Mouse (Mus musculus): ENCODE measurements around the gene Epas1. TPM values are rescaled to one million over a fixed set of nuclear protein-coding genes. Genes with fewer than 3 reads are reported as not detected.

Gene Epas1
- total RNA-seq, 2 experiments from 2014 or later, result 112 to 123 TPM

DNA sequence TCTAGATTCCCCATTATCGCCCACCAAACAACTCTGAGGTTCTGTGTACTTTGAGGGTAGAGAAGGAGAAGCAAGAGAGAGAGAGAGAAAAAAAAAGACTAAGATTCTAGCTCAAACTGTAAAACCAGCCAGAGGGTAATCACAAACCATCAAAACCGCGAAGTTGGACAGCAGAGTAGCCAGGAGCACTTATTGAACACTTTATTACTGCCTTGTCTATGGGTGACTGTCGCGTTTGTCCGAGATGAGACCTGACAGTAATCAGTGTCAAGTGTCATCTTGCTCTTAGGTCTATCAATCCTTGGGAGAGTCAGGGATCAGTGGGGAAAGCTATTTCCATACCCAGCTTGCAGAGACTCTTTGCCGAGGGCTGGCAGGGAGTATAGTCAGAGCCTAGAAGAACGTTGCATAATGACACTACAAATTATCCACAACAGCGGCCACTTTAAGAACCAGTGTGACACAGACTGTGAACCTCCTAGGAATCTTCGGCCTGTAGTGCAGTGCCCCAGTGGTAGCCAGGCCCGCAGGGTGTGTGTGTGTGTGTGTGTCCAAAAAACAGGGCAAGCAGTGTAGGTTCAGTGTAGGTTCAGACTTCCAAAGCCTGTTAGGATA lies 2.2 kb downstream of the Epas1 start:
- DNase-seq, result no peak

DNA sequence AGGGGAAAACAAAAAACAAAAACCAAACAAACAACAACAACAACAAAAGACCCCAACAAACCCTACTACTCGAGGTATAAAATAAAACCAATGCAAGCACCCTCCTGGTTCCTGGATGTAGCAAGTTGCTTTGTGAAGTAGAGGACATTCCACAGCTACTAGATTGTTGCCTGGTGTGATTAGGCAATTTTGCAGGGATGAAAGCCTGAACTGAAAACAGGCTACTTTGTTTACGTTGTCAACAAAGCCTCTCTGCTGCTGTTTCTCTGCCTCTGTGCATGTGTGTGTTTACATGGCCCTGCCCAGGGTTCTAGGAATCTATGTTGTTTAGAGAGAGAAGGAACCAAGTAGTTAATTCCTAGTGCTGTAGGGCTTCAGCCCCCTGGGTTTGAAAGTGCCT lies 4.1 kb downstream of the Epas1 start:
- DNase-seq, result no peak

GRCm38 (mm10) chr17:86761859-86762258 lies 8.4 kb downstream of the Epas1 start:
- DNase-seq, result no peak

GRCm38 (mm10) chr17:86762479-86763242 lies 9.2 kb downstream of the Epas1 start:
- DNase-seq, result peak; percentile 54

DNA sequence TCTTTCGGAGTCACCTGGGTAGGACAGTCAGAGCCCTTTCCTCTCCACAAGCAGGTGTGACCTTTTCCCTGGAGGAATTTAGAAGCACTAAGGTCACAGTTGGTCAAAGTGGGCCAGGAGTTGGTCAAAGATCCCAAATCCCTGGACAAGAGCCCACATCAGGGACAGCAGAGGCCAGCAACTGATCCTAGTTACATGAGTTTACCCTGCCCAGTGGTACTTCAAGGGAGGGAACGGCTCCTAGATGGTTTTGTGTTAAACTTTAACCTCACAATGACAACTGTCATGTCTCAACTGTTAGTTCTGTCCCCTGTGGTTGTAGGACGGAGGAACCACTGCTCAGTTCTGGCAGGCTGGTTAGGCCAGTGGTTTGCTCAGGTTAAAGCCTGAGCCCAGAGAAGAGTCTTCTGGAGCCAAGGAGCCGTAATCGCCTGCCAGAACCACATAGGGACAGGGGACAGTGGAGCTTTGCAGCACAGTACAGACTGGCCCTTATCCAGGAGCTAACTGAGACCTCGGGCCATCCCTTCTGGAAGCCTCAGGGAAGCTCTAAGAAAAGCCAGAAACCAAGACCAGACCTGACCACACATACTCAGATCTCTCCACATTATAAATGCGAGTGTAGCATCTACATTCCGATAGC lies 12.4 kb downstream of the Epas1 start:
- DNase-seq, result no peak

- no peak for DNase-seq
Observed at GRCm38 (mm10) chr17:86766412-86766811, 12.9 kb downstream of the Epas1 start.

GRCm38 (mm10) chr17:86768596-86768995 lies 15.1 kb downstream of the Epas1 start:
- no peak for DNase-seq

GRCm38 (mm10) chr17:86769330-86770211 lies 16.1 kb downstream of the Epas1 start:
- DNase-seq, result peak; percentile 76

- DNase-seq, result no peak
Observed at GRCm38 (mm10) chr17:86770848-86771247, 17.3 kb downstream of the Epas1 start.

GRCm38 (mm10) chr17:86772035-86772434 lies 18.5 kb downstream of the Epas1 start:
- no peak for DNase-seq

GRCm38 (mm10) chr17:86772929-86773588 lies 19.6 kb downstream of the Epas1 start:
- DNase-seq, result no peak

DNA sequence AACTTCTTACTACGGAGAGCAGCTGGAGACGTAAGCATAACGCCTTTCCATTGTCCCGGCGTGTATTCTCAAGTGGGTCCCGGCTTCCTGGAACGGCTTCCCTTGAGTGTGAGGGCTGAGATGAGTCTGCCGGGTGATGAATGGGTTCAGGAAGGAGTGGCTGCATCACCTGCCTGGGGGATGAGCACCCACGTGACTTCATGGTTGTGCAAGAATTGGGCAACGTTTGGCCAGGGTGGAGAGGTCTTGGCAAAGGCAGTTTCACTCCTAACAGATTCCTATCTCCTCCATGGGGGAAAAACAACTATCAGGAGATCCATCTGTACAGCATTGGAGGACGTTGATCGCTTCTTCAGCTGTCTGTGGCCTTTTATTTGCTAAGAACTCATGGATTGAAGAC lies 23.0 kb downstream of the Epas1 start:
- no peak for DNase-seq

- DNase-seq, result no peak
Observed at GRCm38 (mm10) chr17:86778147-86778546, 24.6 kb downstream of the Epas1 start.

DNA sequence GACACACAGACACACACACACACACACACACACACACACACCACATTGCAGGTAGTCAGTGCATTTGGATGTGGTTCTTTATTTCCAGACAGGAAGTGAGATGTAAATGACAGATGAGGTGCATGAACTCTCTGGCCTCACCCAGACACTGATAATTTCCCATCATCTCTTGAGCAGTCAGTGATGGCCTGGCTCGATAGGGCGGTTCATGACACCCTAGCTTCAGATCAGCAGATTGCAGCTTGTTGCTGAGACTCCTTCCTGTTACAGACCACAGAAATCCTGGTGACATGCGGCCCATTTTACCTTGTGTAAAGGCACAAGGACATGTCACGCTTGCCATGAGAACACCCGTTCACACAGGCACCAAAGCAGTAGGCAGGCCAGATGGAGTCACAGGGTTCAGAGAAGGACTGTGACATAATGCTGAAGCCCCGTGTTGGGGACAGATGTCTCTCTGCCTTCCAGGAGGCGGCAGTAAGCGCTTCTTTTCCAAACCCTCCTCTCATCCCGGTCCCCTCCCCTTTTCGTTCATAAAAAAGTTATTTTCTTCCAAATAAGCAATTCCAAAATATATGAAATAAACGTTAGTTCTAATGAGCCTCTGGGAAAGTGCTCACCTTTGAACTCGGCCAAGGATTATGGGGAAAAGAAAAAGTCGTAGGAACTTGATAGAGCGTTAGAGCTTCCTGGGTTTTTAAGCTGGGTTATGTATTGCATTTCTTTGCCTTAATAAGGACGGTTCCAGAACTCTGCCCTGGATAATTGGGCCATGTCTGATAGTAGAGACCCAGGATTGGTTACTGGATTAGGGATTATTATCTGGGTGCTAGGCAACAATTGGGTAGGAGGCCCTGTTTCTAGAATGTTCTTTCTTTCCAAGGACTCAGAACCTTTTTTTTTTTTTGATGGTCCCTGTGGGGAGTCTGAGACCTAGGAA lies 26.0 kb downstream of the Epas1 start:
- no peak for DNase-seq

DNA sequence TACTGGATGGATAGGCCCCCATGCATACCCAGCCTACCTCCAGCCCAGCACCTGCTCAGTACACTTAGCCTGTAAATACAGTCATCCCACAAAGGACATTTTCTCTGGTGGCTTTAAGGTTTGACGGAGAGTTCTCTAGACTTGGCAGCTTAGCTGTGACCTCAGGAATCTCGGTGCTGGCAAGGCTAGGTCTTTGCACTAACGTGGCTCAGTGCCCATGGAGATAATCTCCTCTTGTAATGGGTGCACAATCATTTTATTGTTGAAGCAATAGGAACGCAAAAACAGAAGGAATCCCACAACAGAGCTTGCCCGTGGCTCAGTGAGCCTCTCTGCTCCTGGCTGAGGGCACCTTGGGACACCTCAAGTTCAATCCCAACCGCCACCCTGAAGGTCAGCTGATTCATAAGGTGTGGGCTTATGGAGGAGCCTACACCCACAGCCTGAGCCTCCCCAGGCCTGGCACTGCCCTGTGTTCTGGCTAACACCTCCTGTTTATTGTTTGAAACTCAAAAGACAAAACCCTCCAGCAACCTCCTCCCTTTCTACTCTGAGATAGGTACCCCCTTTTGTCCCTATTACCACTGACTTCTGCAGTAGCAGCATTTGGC lies 27.3 kb downstream of the Epas1 start:
- peak; percentile 47 for DNase-seq

- DNase-seq, result peak; percentile 71
Observed at GRCm38 (mm10) chr17:86781755-86782400, 28.4 kb downstream of the Epas1 start.

DNA sequence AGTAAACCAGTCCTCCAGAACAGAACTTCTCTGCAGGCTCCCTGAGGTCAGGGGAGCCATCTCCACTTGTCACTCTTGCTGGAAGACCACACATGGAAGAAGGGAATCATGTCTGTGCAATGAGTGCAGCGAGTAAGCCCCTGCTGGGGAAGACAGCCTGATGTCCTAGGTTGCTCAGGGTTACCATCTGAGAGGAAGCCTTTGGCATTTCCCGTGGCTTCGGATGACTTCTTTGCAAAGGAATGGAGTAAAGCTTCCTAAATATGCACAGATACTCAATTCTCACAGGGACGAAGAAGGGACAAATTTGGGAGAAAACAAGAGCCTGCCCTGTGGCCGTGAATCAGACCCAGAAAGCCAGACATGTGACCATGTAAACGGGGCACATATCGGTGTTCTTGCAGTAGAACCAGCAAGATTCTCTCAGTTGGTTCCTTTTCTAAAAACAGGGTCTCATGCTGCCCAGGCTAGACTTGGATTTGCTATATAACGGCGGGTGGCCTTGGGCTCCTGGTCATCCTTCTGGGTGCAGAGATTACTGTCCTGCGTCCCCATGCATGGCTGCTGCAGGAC lies 31.0 kb downstream of the Epas1 start:
- DNase-seq, result no peak

- no peak for DNase-seq
Observed at GRCm38 (mm10) chr17:86785612-86786011, 32.1 kb downstream of the Epas1 start.

GRCm38 (mm10) chr17:86786496-86786895 lies 33.0 kb downstream of the Epas1 start:
- DNase-seq, result no peak

DNA sequence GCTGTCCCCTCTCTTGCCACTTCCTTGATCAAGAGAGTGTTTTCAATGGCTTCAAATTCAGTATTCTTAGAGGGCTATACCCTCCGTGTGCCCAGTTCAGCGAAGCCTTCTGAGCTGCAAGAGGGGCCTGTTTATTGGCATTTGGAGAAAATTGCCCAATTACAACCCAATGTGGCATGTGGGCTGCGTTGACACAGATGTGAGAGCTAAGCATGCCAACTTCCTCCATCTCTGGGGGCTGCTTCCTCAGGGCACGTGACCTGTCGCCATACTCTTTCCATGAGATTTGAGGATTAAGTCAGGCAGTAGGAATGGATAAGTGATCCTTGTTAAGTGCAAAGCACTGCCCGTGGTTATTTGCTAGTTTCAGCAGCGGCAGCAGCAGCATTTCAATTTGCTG lies 34.3 kb downstream of the Epas1 start:
- DNase-seq, result no peak

All from heart, postnatal 4 days (tissue).